In the genomic region with DNA sequence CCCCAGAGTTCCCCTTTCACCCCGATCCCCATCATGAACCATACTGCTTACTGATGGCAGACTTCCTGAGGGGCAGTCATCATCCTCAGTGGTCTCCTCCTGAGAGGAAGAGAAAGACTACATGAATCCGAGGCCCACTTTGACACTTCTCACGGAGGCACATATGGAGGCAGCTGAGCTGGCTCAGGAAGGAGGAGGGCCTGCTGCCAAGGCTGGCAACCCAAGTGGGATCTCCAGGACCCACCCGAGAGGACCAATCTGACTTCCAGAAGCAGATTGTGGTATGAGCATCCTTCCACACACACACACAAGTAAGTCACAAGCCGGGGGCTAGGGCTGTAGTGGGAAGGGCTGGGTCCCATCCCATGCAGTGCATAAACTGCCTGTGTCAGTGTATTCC, we compare ENCODE assay signal across 11 mouse cellular contexts. TPM values are rescaled to one million over a fixed set of nuclear protein-coding genes. Genes with fewer than 3 reads are reported as not detected.
"Had no signal": no experiment of that assay in that cellular context is flagged by ENCODE, and none has a peak within 500 bp of the region (broad histone marks: within the 10 kb centered on the region; RNA-seq: fewer than 3 reads in every experiment).

No protein-coding gene starts in this region.

- H3K4me1 ChIP-seq: limb, embryonic 10.5 days; midbrain, embryonic 10.5 days; neural tube, embryonic 15.5 days; stomach, embryonic 15.5 days had no signal

- DNase-seq: lung, embryonic 14.5 days; lung, postnatal 10 days had no signal

- H3K9ac ChIP-seq: liver, embryonic 15.5 days; lung, embryonic 14.5 days; neural tube, embryonic 15.5 days; stomach, embryonic 15.5 days had no signal

- H3K27ac ChIP-seq: layer of hippocampus, adult 2 months; limb, embryonic 10.5 days; liver, embryonic 15.5 days; midbrain, embryonic 10.5 days; neural tube, embryonic 15.5 days; stomach, embryonic 15.5 days had no signal

- H3K4me3 ChIP-seq: layer of hippocampus, adult 2 months; limb, embryonic 10.5 days; liver, embryonic 15.5 days; midbrain, embryonic 10.5 days; myocyte; neural tube, embryonic 15.5 days; stomach, embryonic 15.5 days had no signal

- H3K36me3 ChIP-seq: liver, embryonic 15.5 days; neural tube, embryonic 15.5 days; stomach, embryonic 15.5 days had no signal

- H3K4me2 ChIP-seq: liver, embryonic 11.5 days; liver, embryonic 15.5 days; lung, embryonic 14.5 days; neural tube, embryonic 15.5 days; stomach, embryonic 15.5 days had no signal

- H3K9me3 ChIP-seq: limb, embryonic 10.5 days; liver, embryonic 15.5 days; midbrain, embryonic 10.5 days; neural tube, embryonic 15.5 days; stomach, embryonic 15.5 days had no signal

- H3K27me3 ChIP-seq: neural tube, embryonic 15.5 days; stomach, embryonic 15.5 days had no signal

RNA-seq across cellular contexts. Expression of gene Ccdc151, which starts 25.1 kb away (rescaled TPM):
- polyA plus RNA-seq: liver, embryonic 15.5 days; spleen, adult 2 months had no signal
